Mouse (Mus musculus): Measurements from ENCODE around the gene Donson. TPM values are rescaled to one million over a fixed set of nuclear protein-coding genes. Genes with fewer than 3 reads are reported as not detected.

Donson gene
- 19.2 and 20.8 TPM in 2 replicates for polyA plus RNA-seq (2015; fragmentation: Nextera tagmentation; extraction: Ambion mirVana)

GRCm38 (mm10) chr16:91688619-91689334 lies at the start of gene Donson:
TSS of gene Donson (minus strand) at chr16:91688770.

GRCm38 (mm10) chr16:91729066-91729482 lies 40.5 kb upstream of the Donson start, which contains the start of gene Itsn1:
TSS of gene Itsn1 (plus strand) at chr16:91729281.

GRCm38 (mm10) chr16:91728123-91729065 lies 39.8 kb upstream of the Donson start, which contains the start of gene Cryzl1:
TSS of gene Cryzl1 (minus strand) at chr16:91728975.

GRCm38 (mm10) chr16:91647461-91648219 lies 40.9 kb downstream of the Donson start, which contains the start of gene Son:
TSS of gene Son (plus strand) at chr16:91647506.

GRCm38 (mm10) chr16:91646681-91647419 lies 41.7 kb downstream of the Donson start, which contains the start of gene Gart:
TSS of gene Gart (minus strand) at chr16:91646952.

Other genes starting within 250 kb of the Donson start
- 31.3 and 33.7 TPM in 2 replicates for gene Ifnar1, start 203.5 kb downstream of the Donson start, polyA plus RNA-seq (2015; fragmentation: Nextera tagmentation; extraction: Ambion mirVana)
- gene Ifngr2, start 141.7 kb downstream of the Donson start, polyA plus RNA-seq (2015; fragmentation: Nextera tagmentation; extraction: Ambion mirVana): 134 and 141 TPM in 2 replicates
- gene Tmem50b, start 91.0 kb downstream of the Donson start, polyA plus RNA-seq (2015; fragmentation: Nextera tagmentation; extraction: Ambion mirVana): 115 and 122 TPM in 2 replicates
- gene Dnajc28, start 69.7 kb downstream of the Donson start, polyA plus RNA-seq (2015; fragmentation: Nextera tagmentation; extraction: Ambion mirVana): 4.6 and 5.2 TPM in 2 replicates
- gene Gart, start 41.8 kb downstream of the Donson start, polyA plus RNA-seq (2015; fragmentation: Nextera tagmentation; extraction: Ambion mirVana): 45.5 and 47.5 TPM in 2 replicates
- 89.1 and 95.7 TPM in 2 replicates for gene Son, start 41.3 kb downstream of the Donson start, polyA plus RNA-seq (2015; fragmentation: Nextera tagmentation; extraction: Ambion mirVana)
- 96.0 and 99.4 TPM in 2 replicates for gene Cryzl1, start 40.2 kb upstream of the Donson start, polyA plus RNA-seq (2015; fragmentation: Nextera tagmentation; extraction: Ambion mirVana)
- gene Itsn1, start 40.5 kb upstream of the Donson start, polyA plus RNA-seq (2015; fragmentation: Nextera tagmentation; extraction: Ambion mirVana): 34.9 and 36.4 TPM in 2 replicates